Mouse (Mus musculus): ENCODE measurements around the gene Spon1. TPM values are rescaled to one million over a fixed set of nuclear protein-coding genes. Genes with fewer than 3 reads are reported as not detected.
A peak's percentile ranks its signal among the peaks of the same experiment; 100 is the strongest.

Spon1 gene
- polyA plus RNA-seq, 1 experiment from 2014 or later = 0.96 TPM

DNA sequence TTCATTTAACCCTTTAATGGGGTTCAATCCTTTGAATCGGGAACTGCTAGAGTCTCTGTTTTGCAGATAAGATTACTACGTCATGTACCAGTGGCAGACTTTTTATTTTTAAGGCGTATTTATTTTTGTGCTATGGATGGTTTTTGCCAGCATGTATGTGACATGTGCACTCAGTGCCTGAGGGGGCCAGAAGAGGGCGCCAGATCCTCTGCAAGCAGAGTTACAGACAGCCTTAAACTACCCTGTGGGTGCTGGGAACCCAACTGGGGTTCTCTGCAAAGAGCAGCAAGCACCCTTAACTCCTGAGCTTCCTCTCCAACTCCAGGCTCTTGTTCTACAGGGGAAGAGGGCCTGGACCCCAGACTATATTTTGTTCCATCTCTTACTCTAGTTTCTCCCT lies 23.2 kb upstream of the Spon1 start:
- no peak for ATAC-seq (ENCODE audit: low read depth)
- Histone ChIP-seq H3K9ac (ENCODE audit: low read depth, low read length) (no peak overlapping the region), H3K27ac (ENCODE audit: low read length) (no peak overlapping the region), H3K4me2 (ENCODE audit: low read depth, low read length) (no peak overlapping the region), H3K4me3 (ENCODE audit: low read depth, low read length) (no peak overlapping the region), H3K4me1 (ENCODE audit: control insufficient read depth, low read depth, low read length) (no peaks in the 10 kb centered on the region), H3K27me3 (ENCODE audit: control insufficient read depth, insufficient read depth, low read depth, low read length) (no peaks in the 10 kb centered on the region), H3K9me3 (replicated peaks; ENCODE audit: control insufficient read depth, low read length) (no peaks in the 10 kb centered on the region), H3K36me3 (ENCODE audit: control insufficient read depth, insufficient read depth) (no peaks in the 10 kb centered on the region)
- WGBS (ENCODE audit: insufficient replicate concordance) = 61% methylated on average over 4 of the region's 4 CpGs

DNA sequence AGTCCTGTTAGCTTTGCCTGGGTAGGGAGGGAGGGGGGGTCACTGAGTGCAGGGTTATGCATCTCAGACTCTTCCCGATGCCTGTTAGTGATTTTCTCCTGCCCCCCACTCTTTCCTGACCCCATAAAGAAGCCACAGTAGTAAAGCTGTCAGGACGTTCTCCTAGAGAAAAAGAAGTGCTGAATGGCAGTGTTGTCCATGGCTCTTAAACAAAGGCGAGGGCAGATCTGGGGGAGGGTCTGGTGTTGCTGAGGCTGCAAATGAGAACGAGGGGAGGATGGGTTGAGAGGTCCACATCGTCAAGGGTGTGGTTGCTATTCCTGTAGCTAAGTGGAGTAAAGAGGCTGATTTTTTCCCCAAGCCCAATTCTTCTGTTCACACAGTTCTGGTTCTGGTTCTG lies 21.8 kb upstream of the Spon1 start:
- Histone ChIP-seq H3K27ac (ENCODE audit: low read length) (no peak overlapping the region), H3K4me3 (ENCODE audit: low read depth, low read length) (no peak overlapping the region), H3K36me3 (ENCODE audit: control insufficient read depth, insufficient read depth) (no peaks in the 10 kb centered on the region), H3K9me3 (replicated peaks; ENCODE audit: control insufficient read depth, low read length) (no peaks in the 10 kb centered on the region), H3K27me3 (ENCODE audit: control insufficient read depth, insufficient read depth, low read depth, low read length) (no peaks in the 10 kb centered on the region), H3K4me2 (ENCODE audit: low read depth, low read length) (no peak overlapping the region), H3K9ac (ENCODE audit: low read depth, low read length) (no peak overlapping the region), H3K4me1 (ENCODE audit: control insufficient read depth, low read depth, low read length) (no peaks in the 10 kb centered on the region)
- WGBS (ENCODE audit: insufficient replicate concordance) = 33% methylated on average over 5 of the region's 5 CpGs
- no peak for ATAC-seq (ENCODE audit: low read depth)

DNA sequence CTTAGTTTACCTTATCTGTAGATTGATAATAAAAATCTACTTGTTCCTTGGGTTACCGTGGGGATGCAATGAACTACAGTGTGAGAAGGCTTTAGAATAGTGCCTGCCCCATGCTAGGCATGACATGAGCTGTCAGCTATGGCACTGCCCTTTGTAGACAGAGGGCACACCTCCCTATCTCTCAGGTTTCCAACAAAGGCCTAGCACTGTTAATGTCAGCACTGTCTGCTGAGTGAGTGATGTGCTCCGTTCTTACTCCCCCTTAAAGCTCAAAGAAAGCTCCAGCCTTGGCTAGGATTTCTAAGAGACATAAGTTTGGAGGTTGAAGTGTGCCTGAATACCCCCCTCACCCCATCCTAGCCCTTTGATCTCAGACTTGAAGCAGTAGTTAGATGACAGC lies 9.2 kb upstream of the Spon1 start:
- Histone ChIP-seq H3K4me2 (ENCODE audit: low read depth, low read length) (no peak overlapping the region), H3K9ac (ENCODE audit: low read depth, low read length) (no peak overlapping the region), H3K4me3 (ENCODE audit: low read depth, low read length) (no peak overlapping the region), H3K27ac (ENCODE audit: low read length) (no peak overlapping the region), H3K9me3 (replicated peaks; ENCODE audit: control insufficient read depth, low read length) (no peaks in the 10 kb centered on the region), H3K4me1 (ENCODE audit: control insufficient read depth, low read depth, low read length) (no peaks in the 10 kb centered on the region), H3K36me3 (ENCODE audit: control insufficient read depth, insufficient read depth) (no peaks in the 10 kb centered on the region), H3K27me3 (ENCODE audit: control insufficient read depth, insufficient read depth, low read depth, low read length) (no peaks in the 10 kb centered on the region)
- ATAC-seq (ENCODE audit: low read depth) = no peak
- WGBS (ENCODE audit: insufficient replicate concordance) = 65% methylated on average over 2 of the region's 2 CpGs

DNA sequence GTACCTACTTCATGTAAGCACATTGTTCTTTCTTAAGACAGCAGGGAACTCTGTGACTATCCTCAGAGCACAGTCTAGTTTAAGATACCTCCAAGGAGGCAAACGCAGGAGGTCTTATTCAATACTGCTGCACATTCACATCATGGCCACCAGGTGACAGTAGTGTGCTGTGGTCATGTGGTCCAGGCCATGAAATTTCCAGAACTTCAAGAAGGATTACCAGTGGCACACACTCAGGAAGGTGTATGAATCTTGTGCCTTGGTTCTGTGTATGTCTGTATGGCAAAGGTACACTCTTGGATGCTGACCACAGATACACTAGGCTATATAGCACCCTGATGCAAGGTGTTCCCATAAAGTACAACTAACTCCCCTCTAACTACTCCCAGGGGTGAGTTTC lies 6.6 kb upstream of the Spon1 start:
- H3K27me3 ChIP-seq (ENCODE audit: control insufficient read depth, insufficient read depth, low read depth, low read length) = no peaks in the 10 kb centered on the region
- ATAC-seq (ENCODE audit: low read depth) = no peak
- H3K4me2 ChIP-seq (ENCODE audit: low read depth, low read length) = no peak overlapping the region
- no peaks in the 10 kb centered on the region for H3K9me3 ChIP-seq (replicated peaks; ENCODE audit: control insufficient read depth, low read length)
- H3K4me1 ChIP-seq (ENCODE audit: control insufficient read depth, low read depth, low read length) = no peaks in the 10 kb centered on the region
- no peaks in the 10 kb centered on the region for H3K36me3 ChIP-seq (ENCODE audit: control insufficient read depth, insufficient read depth)
- no peak overlapping the region for H3K9ac ChIP-seq (ENCODE audit: low read depth, low read length)
- H3K27ac ChIP-seq (ENCODE audit: low read length) = no peak overlapping the region
- H3K4me3 ChIP-seq (ENCODE audit: low read depth, low read length) = no peak overlapping the region
- WGBS (ENCODE audit: insufficient replicate concordance) = 6% methylated on average over 1 of the region's 1 CpGs

DNA sequence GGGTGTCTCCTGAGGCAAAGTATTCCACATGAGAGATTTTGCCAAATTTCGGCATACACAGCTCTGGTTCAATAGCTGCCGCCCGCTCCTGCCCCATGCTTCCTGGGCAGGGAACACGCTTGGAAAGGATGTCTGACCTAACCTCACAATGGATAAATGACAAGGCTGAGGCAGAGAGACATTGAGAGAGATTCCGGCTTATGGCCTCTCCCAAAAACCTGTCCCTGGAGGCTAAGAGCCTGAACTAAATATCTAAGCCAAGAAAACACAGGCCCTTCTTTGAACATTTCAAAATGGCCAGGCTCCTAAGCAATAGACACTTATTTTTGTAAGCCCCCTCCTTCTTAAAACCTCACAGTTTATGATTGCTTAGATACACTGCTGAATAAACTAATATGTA lies 665 bp upstream of the Spon1 start:
- Histone ChIP-seq H3K4me3 (ENCODE audit: low read depth, low read length) (no peak overlapping the region), H3K9me3 (replicated peaks; ENCODE audit: control insufficient read depth, low read length) (no peaks in the 10 kb centered on the region), H3K4me2 (ENCODE audit: low read depth, low read length) (no peak overlapping the region), H3K27ac (ENCODE audit: low read length) (no peak overlapping the region), H3K36me3 (ENCODE audit: control insufficient read depth, insufficient read depth) (no peaks in the 10 kb centered on the region), H3K4me1 (ENCODE audit: control insufficient read depth, low read depth, low read length) (no peaks in the 10 kb centered on the region), H3K9ac (ENCODE audit: low read depth, low read length) (no peak overlapping the region), H3K27me3 (ENCODE audit: control insufficient read depth, insufficient read depth, low read depth, low read length) (peaks cover 37% of the 10 kb centered on the region)
- no peak for ATAC-seq (ENCODE audit: low read depth)
- WGBS (ENCODE audit: insufficient replicate concordance) = 63% methylated on average over 5 of the region's 5 CpGs

DNA sequence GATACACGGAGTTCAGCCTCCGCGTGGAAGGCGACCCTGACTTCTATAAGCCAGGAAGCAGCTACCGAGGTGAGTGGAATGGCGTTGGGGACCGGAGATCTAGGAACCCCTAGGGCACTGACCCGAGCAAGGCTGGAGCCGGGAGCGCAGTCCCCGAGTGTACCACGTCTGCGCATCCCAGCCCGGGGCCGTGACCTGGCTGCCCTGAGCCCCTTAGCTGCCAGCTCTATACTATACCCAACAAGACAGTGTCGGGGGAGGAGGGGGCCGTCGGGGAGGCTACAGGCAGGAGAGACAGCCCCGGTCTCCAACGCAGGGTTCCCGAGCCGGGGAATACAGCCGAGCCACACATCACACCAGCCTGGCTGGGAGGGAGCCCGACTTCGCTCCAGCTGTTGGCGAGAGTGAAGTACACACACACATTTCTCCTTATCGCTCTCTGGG lies 722 bp downstream of the Spon1 start:
- H3K27me3 ChIP-seq (ENCODE audit: control insufficient read depth, insufficient read depth, low read depth, low read length) = peaks cover 37% of the 10 kb centered on the region
- ATAC-seq (ENCODE audit: low read depth) = no peak
- H3K27ac ChIP-seq (ENCODE audit: low read length) = no peak overlapping the region
- no peak overlapping the region for H3K9ac ChIP-seq (ENCODE audit: low read depth, low read length)
- H3K4me1 ChIP-seq (ENCODE audit: control insufficient read depth, low read depth, low read length) = no peaks in the 10 kb centered on the region
- 3% methylated on average over 27 of the region's 27 CpGs for WGBS (ENCODE audit: insufficient replicate concordance)
- H3K9me3 ChIP-seq (replicated peaks; ENCODE audit: control insufficient read depth, low read length) = no peaks in the 10 kb centered on the region
- H3K4me3 ChIP-seq (ENCODE audit: low read depth, low read length) = peak overlapping the region; percentile 21
- peak overlapping the region; percentile 42; the same call in 1 of the 2 replicates for H3K4me2 ChIP-seq (ENCODE audit: low read depth, low read length)
- no peaks in the 10 kb centered on the region for H3K36me3 ChIP-seq (ENCODE audit: control insufficient read depth, insufficient read depth)

DNA sequence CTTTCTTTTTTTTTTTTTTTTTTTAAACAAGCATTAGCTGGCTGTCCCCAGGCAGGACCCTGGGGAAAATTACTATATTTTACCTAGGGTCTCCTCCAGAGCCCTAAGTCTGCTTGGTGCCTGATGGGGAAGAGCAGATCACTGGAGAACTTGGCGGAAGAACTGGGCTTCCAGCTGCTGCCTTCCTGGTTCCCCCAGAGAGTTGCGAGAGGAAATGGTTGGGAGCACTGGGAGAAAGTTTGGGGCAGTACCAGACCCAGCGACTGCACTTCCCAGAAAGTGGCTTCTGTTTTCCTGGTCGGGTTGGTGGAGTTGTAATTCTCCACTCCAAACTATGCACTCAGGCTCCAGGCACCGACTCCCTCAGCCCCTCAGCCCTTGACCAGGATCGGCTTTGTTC lies 1.7 kb downstream of the Spon1 start:
- H3K36me3 ChIP-seq (ENCODE audit: control insufficient read depth, insufficient read depth) = no peaks in the 10 kb centered on the region
- WGBS (ENCODE audit: insufficient replicate concordance) = 18% methylated on average over 6 of the region's 6 CpGs
- no peak overlapping the region for H3K4me2 ChIP-seq (ENCODE audit: low read depth, low read length)
- H3K9me3 ChIP-seq (replicated peaks; ENCODE audit: control insufficient read depth, low read length) = no peaks in the 10 kb centered on the region
- H3K4me1 ChIP-seq (ENCODE audit: control insufficient read depth, low read depth, low read length) = no peaks in the 10 kb centered on the region
- ATAC-seq (ENCODE audit: low read depth) = no peak
- no peak overlapping the region for H3K4me3 ChIP-seq (ENCODE audit: low read depth, low read length)
- no peak overlapping the region for H3K27ac ChIP-seq (ENCODE audit: low read length)
- no peak overlapping the region for H3K9ac ChIP-seq (ENCODE audit: low read depth, low read length)
- H3K27me3 ChIP-seq (ENCODE audit: control insufficient read depth, insufficient read depth, low read depth, low read length) = peaks cover 37% of the 10 kb centered on the region

DNA sequence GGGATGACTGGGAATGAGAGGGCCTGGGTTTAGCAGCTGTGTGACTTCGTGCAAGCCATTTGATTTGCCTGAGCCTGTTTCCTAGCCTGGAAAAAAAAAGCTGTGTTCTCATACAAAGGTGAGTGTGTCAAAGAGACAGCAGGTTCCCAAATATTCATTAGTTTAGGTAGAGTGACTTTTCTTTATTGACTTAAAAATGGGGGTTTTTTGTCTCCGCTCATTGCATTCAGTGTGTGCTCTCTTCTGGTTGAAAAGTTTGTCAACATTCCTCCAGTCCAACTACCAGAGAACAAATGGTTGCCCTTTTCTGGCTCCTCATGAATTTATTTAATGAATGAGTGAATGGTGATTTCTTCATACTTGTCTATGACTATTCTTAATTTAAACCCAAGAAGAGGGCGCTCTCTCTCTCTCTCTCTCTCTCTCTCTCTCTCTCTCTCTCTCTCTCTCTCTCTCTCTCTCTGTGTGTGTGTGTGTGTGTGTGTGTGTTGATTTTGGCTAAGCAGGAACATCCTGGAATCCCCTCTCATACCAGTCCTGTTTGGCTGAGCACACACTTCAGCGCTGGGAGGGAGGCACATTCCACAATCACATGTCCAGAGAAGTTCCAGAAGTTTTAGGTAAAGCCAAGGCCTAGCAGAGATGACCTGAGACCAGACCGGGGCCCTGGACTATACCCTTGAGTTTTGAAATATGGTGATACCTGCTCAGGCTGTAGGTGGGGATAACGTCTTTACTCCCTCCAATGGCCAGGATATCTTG lies 2.6 kb downstream of the Spon1 start:
- Histone ChIP-seq H3K4me2 (ENCODE audit: low read depth, low read length) (no peak overlapping the region), H3K9ac (ENCODE audit: low read depth, low read length) (no peak overlapping the region), H3K4me3 (ENCODE audit: low read depth, low read length) (no peak overlapping the region), H3K27ac (ENCODE audit: low read length) (no peak overlapping the region), H3K4me1 (ENCODE audit: control insufficient read depth, low read depth, low read length) (no peaks in the 10 kb centered on the region), H3K27me3 (ENCODE audit: control insufficient read depth, insufficient read depth, low read depth, low read length) (peaks cover 37% of the 10 kb centered on the region), H3K9me3 (replicated peaks; ENCODE audit: control insufficient read depth, low read length) (no peaks in the 10 kb centered on the region), H3K36me3 (ENCODE audit: control insufficient read depth, insufficient read depth) (no peaks in the 10 kb centered on the region)
- WGBS (ENCODE audit: insufficient replicate concordance) = 54% methylated on average over 6 of the region's 6 CpGs
- no peak for ATAC-seq (ENCODE audit: low read depth)

DNA sequence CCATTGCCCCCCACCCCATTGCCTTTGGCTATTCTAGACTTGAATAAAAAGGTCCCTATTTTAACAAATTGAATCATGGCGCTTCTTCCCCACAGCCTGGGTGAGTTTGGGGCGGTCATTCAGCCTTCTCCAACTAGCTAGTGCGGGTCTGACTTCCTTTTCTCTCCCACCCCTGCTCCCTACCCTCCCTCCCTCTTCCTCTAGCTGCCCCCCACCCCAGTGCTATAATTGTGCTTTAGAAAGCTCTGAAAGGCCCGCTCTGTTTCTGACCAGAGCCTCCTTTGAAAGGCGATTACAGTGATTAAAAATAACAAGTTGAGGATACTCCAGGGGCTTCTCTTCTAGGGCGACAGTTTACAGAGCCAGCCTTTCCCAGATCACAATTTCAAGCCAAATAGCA lies 3.5 kb downstream of the Spon1 start:
- Histone ChIP-seq H3K9me3 (replicated peaks; ENCODE audit: control insufficient read depth, low read length) (no peaks in the 10 kb centered on the region), H3K36me3 (ENCODE audit: control insufficient read depth, insufficient read depth) (no peaks in the 10 kb centered on the region), H3K4me3 (ENCODE audit: low read depth, low read length) (no peak overlapping the region), H3K4me2 (ENCODE audit: low read depth, low read length) (no peak overlapping the region), H3K4me1 (ENCODE audit: control insufficient read depth, low read depth, low read length) (no peaks in the 10 kb centered on the region), H3K9ac (ENCODE audit: low read depth, low read length) (no peak overlapping the region), H3K27ac (ENCODE audit: low read length) (no peak overlapping the region), H3K27me3 (ENCODE audit: control insufficient read depth, insufficient read depth, low read depth, low read length) (peaks cover 37% of the 10 kb centered on the region)
- no peak for ATAC-seq (ENCODE audit: low read depth)
- 24% methylated on average over 6 of the region's 6 CpGs for WGBS (ENCODE audit: insufficient replicate concordance)

All from liver, embryonic 16.5 days (tissue).